Mouse (Mus musculus): ENCODE data around the gene Tfam.

Gene Tfam

DNA sequence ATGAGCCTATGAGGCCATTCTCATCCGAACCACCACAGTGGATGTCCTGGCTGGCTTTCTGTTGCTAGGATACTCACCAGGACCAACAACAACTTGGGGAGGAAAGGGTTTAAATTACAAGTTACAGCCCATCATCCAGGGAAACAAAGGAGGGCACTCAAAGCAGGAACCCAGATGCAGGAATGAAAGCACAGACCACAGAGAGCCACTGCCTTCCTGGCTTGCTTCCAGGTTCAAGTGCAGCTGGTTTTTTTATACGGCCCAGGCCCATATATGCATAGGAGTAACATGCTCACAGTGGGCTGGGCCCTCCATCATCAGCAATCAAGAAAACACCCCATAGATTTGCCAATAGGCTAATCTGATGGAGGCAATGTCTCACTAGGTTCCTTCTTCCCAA lies 15.4 kb downstream of the Tfam start:
- no peak for DNase-seq

DNA sequence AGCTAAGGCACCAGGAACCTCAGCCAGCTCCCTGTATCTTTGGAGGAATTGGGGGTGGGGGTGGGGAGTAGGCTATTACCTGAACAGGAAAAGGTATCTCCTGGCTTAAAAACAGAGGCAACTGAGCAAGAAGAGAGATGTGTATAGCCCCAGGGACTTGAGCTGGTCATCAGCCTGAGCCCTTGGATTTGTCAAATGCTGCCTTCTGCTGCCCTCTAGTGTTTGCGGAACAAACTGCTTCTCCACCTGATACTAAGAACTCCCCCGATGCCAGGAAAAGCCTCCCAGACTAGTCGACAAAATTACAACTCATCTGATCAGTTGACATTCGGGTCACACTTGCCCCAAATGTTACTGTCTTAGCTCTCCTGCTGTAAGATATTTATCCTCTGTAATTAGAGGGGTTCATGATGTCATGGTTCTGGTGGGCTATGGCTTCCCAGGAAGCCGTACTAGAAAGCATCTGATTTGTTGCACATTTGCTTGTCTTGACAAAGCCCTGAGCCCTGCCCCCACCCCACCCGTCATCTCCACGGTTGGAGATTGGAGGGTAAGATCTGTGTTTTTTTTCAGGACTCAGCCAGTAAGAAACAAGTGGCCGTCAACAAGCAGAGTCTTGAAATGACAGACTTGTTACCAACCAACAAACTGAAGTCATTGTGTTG lies 19.7 kb downstream of the Tfam start:
- DNase-seq: peak; percentile 81

DNA sequence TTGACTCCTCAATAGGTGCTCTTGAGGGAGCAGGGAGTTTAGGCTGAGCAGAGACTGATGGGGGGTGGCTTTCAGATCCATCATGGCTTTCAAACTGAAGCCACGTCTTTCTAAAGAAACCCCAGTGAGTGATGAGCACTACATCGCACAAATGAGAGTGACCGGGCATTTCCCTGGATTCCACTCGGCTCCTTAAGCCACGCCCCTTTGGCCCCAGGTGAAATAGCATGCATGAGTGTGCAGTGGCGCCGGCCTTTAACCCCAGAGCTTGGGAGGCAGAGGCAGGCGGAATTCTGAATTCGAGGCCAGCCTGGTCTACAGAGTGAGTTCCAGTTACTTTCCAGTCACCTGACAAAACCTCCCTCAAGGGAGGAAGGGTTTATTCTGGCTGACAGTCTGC lies 22.1 kb downstream of the Tfam start:
- no peak for DNase-seq

DNA sequence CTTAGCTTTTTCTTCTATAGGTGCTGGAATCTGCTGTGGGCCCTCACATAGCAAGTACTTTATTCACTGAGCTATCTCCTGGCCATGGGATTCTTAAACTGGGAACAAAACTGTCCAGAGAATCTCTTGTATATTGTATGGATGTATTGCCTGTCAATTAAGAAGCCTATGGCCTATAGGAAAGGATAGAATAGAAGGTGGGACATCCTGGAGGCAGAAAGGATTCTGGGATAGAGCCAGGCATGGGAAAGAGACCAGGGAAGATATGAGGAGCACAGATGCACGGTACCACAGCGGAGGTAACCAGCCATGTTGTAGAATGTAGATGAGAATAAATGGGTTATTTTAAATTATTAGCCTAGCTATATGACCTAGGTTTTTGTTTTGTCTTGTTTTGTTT lies 36.6 kb downstream of the Tfam start:
- no peak for DNase-seq

DNA sequence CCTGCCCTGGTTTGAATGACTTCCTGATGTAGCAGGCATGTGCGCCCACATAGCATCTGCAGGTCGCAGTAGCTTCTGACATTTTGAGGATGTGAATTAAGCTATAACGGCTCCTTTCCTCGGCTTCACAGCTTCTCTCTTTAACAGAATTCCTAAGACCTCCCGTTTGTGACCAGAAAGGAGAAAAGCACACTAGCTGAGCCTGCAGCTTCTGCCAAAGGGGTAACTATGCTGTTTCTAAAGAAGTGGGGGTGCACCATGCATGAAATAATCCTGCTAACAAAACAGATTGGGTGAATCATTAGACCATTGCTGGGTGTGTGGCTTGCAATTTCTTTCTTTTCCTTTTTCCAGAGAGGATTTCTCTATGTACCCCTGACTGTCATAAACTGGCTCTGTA lies 37.1 kb downstream of the Tfam start:
- DNase-seq: no peak

DNA sequence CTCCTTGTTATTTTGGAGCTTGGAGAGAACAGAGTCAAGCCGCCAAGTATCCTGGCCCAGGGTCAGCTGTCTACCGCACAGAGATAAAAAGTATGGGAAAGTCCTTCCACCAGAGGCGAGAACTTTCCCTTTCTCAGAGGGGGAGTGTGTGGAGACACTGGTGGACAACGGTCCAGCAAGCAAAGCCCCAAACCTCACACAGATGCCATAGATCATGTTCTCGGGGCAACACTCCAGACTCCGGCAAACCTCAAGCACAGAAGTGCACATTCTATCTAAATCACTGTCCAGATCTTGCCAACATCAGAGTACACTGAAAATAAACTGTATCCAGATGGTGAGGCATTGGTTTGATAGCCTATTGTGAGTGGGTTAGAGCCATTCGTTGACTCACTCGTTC lies 39.4 kb downstream of the Tfam start:
- DNase-seq: no peak

DNA sequence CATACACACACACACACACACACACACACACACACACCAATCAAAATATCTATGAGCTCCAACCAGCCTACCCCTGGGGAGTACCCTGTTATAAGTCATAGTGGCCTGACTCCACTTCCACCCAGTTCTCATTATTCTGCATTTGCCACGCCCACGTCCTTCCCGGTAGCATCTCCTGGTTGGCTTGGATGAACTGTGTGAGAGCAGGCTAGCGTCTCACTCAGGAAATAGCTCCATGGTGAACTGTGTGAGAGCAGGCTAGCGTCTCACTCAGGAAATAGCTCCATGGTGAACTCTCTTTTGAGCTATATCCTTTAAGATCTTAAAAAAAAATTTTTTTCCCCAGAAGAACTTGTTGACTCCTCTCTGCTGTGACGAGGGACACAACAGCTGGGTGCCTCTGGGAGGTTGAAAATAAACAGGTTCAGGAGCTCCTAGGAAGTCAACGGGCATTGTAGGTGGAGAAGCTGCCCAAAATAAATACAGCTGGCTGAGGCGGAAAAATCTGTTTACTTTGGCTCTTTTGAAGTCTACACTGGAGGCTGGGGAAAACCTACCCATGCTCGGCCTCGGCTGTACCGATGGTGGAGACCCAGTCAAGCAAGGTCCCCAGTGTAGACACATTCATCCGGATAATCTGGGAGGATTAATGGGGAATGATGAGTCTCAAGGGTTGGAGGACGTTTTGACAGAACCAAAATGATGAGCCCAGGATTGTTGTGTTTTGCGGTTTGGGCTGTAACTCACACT lies 40.9 kb downstream of the Tfam start:
- no peak for DNase-seq

DNA sequence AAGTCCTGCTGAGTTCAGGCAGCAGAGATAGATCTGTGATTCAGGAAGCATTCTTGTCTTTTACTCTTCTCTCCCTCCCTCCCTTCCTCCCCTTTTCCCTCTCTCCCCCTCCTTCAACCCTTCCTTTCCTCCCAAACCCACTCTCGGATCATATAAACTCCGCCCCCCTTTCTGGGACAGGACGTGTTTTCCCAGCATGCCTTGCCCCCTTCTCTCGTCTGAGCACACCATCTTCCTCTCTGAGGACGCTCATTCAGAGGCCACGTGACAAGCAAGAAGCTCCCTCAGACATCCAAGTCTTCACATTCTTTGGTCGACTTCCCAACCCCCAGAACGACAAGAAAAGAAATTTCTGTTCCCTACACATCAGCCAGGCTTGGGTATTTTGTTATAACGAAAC lies 42.6 kb downstream of the Tfam start:
- DNase-seq: peak; percentile 32

DNA sequence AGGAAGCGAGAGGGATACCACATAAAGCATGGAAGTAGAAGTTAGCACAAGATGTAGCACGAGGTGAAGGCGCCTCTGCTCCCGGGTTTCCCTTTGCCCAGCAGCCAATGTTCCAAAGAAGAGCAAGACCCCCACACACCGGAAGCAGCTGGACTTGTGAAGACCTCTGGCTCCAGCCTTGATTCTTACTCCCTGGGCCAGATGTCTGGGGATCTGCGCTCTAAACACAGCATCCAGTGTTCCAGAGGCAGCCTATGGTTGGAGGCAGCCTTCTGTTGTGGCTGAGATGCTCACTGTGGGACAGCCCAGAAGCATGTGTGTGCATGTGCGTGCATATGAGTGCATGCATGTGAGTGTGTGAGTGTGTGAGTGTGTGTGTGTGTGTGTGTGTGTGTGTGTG lies 43.4 kb downstream of the Tfam start:
- no peak for DNase-seq

DNA sequence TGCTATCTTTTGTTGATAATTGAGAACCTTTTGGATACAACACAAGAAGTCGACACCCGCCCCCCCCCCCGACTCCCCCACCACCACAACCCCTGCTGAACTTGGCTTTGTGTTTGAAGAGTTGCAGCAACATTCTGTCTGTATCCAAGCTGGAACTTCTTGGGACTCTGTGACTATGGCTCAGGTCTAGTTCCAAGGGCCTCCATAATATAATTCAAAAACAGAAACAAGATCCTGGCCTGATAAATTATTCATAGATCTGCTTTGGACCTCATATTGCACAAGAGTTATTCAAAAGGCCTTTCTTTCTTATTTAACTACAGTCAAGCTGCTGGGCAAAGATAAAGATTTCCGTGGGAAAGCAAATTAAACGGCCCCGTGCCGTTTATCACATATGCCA lies 44.8 kb downstream of the Tfam start:
- DNase-seq: no peak

DNA sequence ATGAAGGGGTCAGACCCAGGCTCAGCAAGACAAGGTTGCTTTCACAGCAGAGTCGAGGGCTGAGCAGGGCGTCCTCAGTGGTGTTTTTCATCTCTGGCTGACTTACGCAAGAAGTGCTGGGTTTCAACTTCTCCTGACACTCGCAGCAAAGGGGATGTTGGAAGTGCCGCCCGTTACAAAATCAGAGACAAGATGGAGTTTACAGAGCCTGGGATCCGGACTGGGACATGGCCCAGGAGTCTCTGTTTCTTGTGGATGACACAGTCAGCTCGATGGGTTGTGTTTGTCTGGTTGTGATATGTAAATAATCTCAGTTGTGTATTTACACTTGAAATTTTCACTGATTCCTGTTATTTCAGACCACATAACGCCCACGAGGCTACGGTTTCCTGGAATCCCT lies 45.2 kb downstream of the Tfam start:
- DNase-seq: no peak

DNA sequence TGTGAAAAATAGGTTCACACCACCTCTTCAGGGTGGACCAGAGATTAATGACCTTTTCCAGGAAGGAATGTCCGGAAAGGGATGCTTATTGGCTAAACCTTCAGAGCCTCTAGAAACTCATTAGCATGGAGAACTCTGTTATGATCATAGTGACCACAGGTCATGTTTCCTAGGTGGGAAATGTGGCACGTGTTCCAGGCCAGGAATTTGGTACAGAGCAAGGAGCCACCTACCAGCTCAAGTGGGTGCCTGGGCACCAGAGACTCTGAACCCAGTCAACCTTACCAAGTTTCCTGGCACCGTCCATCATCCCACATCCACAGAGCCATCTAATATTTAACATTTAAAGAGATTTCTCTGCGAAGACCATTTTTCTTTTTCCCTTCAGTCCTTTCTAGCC lies 49.4 kb downstream of the Tfam start:
- DNase-seq: no peak

DNA sequence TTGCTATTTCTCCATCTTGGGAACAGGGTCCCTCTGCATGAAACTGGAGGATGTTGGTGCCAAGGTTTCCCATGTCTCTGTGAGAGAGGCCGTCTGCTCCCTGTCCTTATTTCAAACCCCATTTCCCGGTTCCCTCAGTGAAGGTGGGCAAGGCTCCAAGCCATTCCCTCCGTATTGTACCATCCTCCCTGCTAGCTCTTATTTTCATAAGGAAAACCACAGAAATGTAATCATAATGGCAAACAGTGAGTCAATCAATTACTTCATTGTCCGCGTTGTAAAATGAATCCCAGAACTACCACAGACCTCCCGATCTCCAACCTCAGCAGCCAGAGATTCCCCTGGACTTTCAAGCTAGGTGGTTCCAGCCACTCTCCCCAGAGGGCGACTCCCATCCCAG lies 53.0 kb downstream of the Tfam start:
- DNase-seq: no peak

DNA sequence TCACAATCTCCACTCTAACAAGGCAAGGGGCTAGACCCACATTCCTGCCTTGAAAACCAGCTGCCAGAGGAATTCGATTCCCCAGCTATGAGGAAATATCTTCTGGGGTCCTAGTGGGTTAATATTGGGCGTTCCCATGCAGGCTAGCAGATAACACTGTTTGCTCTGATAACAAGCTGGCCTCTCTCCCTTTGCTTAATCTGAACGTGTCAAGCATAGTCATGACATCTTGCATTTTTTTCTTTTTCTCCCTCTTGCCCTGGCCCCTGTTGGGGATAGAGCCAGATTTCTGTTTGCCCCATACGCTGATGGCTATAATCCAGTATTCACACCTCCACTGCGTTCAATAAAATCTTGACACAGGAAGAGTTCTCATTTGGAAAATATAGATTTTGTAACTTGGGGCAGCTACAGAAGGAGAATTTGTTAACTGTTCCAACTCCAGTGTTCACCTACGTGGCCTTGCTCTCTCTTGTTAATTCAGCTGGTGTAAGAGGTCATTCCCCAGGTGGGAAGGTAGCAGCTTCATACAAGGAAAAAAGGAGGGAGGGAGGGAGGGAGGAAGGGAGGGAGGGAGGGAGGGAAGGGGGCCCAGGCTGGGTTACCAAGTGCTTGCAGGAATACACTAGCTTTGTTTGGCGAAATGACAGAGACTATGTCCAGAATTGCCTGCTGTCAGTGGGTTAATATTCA lies 54.6 kb downstream of the Tfam start:
- no peak for DNase-seq

DNA sequence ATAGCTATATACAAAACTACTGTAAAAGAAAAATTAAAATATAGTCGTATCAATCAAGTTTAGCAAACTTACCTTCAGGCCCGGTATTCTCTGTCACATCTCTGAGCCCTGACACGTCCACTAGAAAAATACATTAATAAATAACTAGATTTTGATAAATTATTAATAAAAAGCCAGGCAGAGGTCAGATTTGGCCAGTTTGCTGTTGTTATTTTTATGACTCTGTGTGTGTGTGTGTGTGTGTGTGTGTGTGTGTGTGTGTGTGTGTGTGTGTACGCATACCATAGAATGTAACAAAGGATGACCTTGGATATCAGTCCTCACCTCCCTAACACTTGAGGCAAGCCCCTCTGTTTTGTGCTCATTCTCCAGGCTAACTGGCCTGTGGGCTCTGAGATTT lies 56.1 kb downstream of the Tfam start:
- no peak for DNase-seq

DNA sequence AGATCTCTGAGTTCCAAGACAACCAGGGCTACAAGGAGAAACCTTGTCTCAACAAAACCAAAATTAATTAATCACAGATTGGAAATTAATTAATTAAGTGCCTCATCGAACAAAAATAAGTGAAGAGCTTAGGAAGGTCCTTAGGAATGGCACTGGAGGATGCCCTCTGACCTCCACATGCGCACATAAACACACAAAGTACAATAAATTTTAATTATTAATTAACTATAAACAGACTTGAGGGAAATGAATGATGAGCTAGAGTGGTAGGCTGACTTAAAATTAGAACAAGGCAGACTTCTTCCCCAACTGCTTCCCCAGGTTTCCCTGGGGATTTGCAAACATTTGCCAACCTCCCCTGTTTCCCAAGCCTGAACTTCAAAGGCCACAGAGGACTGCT lies 57.0 kb downstream of the Tfam start:
- DNase-seq: no peak

DNA sequence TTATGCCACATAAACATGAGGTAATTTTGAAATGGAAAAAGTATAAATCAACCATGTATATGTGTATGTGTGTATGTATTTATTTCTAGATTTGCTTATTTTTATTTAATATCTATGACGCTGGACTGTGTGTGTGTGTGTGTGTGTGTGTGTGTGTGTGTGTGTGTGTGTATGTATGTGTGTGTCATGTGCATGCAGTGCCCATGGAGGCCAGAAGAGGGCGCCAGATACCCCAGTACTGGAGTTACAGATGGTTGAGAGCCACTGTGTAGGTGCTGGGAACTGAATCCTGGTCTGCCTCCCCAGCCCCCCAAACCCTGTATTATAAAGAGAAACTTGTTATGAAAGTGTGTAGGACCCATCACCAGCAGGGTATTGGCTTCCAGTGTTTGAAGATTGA lies 58.0 kb downstream of the Tfam start:
- no peak for DNase-seq

DNA sequence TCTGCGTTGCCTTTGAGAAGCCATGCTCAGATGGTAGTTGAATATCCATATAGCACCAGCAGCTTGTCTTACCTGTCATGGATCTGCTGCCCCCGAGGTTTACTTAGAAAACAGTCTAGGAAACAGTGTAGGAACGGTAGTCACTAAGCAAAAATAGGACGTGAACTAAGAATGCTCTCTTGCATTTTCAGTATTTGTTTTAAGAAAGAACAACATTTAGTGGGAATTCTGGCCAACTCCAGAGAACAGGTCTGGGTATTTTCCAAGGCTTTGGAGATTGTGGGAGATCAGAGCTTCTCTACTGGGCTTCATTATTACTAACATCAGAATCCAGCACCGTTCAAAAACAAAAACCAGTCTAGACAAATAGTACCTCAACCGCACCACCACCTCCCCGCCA lies 60.9 kb downstream of the Tfam start:
- DNase-seq: no peak

DNA sequence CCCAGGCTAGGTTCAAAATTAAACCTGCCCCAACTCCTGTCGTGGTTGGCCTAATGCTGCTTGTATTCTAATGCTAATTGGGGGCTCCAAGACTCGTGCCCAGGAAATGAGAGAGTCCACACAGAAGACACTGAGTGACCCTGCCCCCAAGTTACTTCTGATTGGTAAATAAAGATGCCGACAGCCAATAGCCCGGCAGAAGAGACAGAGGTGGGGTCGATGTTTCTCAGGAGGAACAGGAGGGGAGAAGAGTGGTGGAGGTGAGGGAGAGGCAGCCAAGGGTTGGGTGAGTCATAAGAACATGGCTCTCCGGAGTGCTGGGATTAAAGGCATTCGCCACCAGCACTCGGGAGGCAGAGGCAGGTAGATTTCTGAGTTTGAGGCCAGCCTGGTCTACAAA lies 61.7 kb downstream of the Tfam start:
- no peak for DNase-seq

All from embryo, embryonic 11 days (tissue).